17 mouse cellular contexts compared by ENCODE assay signal in genomic region chr2:166086457-166087233, GRCm38 (mm10).
A peak's percentile ranks its signal among the peaks of the same experiment; 100 is the strongest.
DNase-seq lines count a peak whose midpoint lies in the region; ATAC-seq and TF ChIP-seq lines count a peak whose summit lies in the region.
"Had no signal": no experiment of that assay in that cellular context is flagged by ENCODE, and none has a peak within 500 bp of the region (broad histone marks: within the 10 kb centered on the region; RNA-seq: fewer than 3 reads in every experiment).

No protein-coding gene starts in this region.

- no peak overlapping the region for H3K4me2 ChIP-seq in kidney, embryonic 16.5 days (replicated peaks; ENCODE audit: low read depth, low read length)
- H3K4me2 ChIP-seq in intestine, postnatal 0 days (replicated peaks; ENCODE audit: low read depth), result no peak overlapping the region
- H3K4me2 ChIP-seq: heart, embryonic 12.5 days; hindbrain, embryonic 15.5 days; midbrain, embryonic 15.5 days had no signal

- H3K9ac ChIP-seq in kidney, embryonic 16.5 days (replicated peaks; ENCODE audit: low read length), result no peak overlapping the region
- no peak overlapping the region for H3K9ac ChIP-seq in intestine, postnatal 0 days (ENCODE audit: low read depth, low read length)
- H3K9ac ChIP-seq: forebrain, postnatal 0 days; heart, embryonic 12.5 days; hindbrain, embryonic 15.5 days; midbrain, embryonic 15.5 days had no signal

- TF ChIP-seq POLR2A in kidney, adult 2 months (IDR thresholded peaks at IDR 0.05; ENCODE audit: low read depth, low read length), result no peak

- H3K36me3 ChIP-seq in kidney, adult 2 months (ENCODE audit: control insufficient read depth, insufficient read depth, low read length), result no peaks in the 10 kb centered on the region
- H3K36me3 ChIP-seq in kidney, embryonic 16.5 days (ENCODE audit: insufficient read depth, low read length), result peaks cover 6% of the 10 kb centered on the region; the same call in 1 of the 2 replicates
- H3K36me3 ChIP-seq in intestine, postnatal 0 days (ENCODE audit: control insufficient read depth, insufficient read depth), result peaks cover 64% of the 10 kb centered on the region
- H3K36me3 ChIP-seq: hindbrain, embryonic 15.5 days had no signal

- peak overlapping the region; percentile 4; the same call in 1 of the 2 replicates for H3K27ac ChIP-seq in kidney, adult 2 months (ENCODE audit: insufficient read depth, low read depth, low read length)
- H3K27ac ChIP-seq in kidney, embryonic 16.5 days (ENCODE audit: low read length), result no peak overlapping the region
- peak overlapping the region; percentile 56 for H3K27ac ChIP-seq in brown adipose tissue, adult 24 weeks (replicated peaks; ENCODE audit: low read depth, low read length)
- no peak overlapping the region for H3K27ac ChIP-seq in intestine, postnatal 0 days (ENCODE audit: low read depth, low read length)
- H3K27ac ChIP-seq: hindbrain, embryonic 15.5 days; kidney, postnatal 0 days; midbrain, embryonic 15.5 days had no signal

- peaks cover 7% of the 10 kb centered on the region for H3K4me1 ChIP-seq in kidney, adult 2 months (ENCODE audit: control insufficient read depth, insufficient read depth, low read length)
- H3K4me1 ChIP-seq in kidney, embryonic 16.5 days (ENCODE audit: insufficient read depth, low read length), result peaks cover 24% of the 10 kb centered on the region
- peaks cover 10% of the 10 kb centered on the region for H3K4me1 ChIP-seq in brown adipose tissue, adult 24 weeks (ENCODE audit: control insufficient read depth, insufficient read depth, insufficient read length, low read length)
- no peaks in the 10 kb centered on the region for H3K4me1 ChIP-seq in intestine, postnatal 0 days (replicated peaks; ENCODE audit: control insufficient read depth, insufficient read depth, low read length)

- 66% methylated on average over 29 of the region's 29 CpGs for WGBS in kidney, adult 2 months
- 79% methylated on average over 29 of the region's 29 CpGs for WGBS in kidney, embryonic 16.5 days
- WGBS in intestine, postnatal 0 days, result 87% methylated on average over 29 of the region's 29 CpGs

- TF ChIP-seq CTCF in kidney, adult 2 months (conservative IDR thresholded peaks at IDR 0.05; ENCODE audit: insufficient read depth, insufficient read length, low read depth, low read length), result no peak
- no peak for TF ChIP-seq CTCF in intestine, postnatal 0 days (IDR thresholded peaks at IDR 0.05; ENCODE audit: low read depth)

- H3K4me3 ChIP-seq in kidney, adult 2 months (ENCODE audit: insufficient read depth, low read depth, low read length), result no peak overlapping the region
- no peak overlapping the region for H3K4me3 ChIP-seq in kidney, embryonic 16.5 days (ENCODE audit: low read length)
- H3K4me3 ChIP-seq in brown adipose tissue, adult 24 weeks (ENCODE audit: insufficient read depth, low read depth, low read length), result no peak overlapping the region
- no peak overlapping the region for H3K4me3 ChIP-seq in intestine, postnatal 0 days (ENCODE audit: low read depth, low read length)
- H3K4me3 ChIP-seq: heart, embryonic 12.5 days; hindbrain, embryonic 15.5 days; midbrain, embryonic 15.5 days had no signal

- H3K9me3 ChIP-seq in kidney, embryonic 16.5 days (ENCODE audit: low read length), result no peaks in the 10 kb centered on the region
- no peaks in the 10 kb centered on the region for H3K9me3 ChIP-seq in intestine, postnatal 0 days (ENCODE audit: control insufficient read depth)
- H3K9me3 ChIP-seq: heart, embryonic 12.5 days; hindbrain, embryonic 15.5 days; midbrain, embryonic 15.5 days had no signal

- no peak for ATAC-seq in kidney, embryonic 16.5 days (ENCODE audit: low FRiP score, low TSS enrichment)
- ATAC-seq in intestine, postnatal 0 days, result no peak
- ATAC-seq: forebrain, postnatal 0 days had no signal

- H3K27me3 ChIP-seq in kidney, adult 2 months (replicated peaks; ENCODE audit: control insufficient read depth, insufficient read depth, low read length), result no peaks in the 10 kb centered on the region
- no peaks in the 10 kb centered on the region for H3K27me3 ChIP-seq in kidney, embryonic 16.5 days (ENCODE audit: insufficient read depth, low read length)
- H3K27me3 ChIP-seq in intestine, postnatal 0 days (replicated peaks; ENCODE audit: control insufficient read depth, insufficient read depth, low read length), result no peaks in the 10 kb centered on the region
- H3K27me3 ChIP-seq: heart, embryonic 12.5 days; hindbrain, embryonic 15.5 days had no signal

- peak; percentile 46 to 80 for DNase-seq in adrenal gland, adult (ENCODE audit: inconsistent age in 2 of 2, low spot score in 1 of 2)
- DNase-seq in adrenal gland, postnatal 4 days (ENCODE audit: low spot score in 2 of 2), result no peak
- peak; percentile 68 for DNase-seq in kidney, adult 2 months
- peak; percentile 41 to 59 for DNase-seq in kidney, postnatal 4 days
- DNase-seq in cerebellum, adult 18-20 months, result no peak
- DNase-seq: cerebellum, adult 9-10 months; forebrain, postnatal 0 days; gastrocnemius, postnatal 14 days; layer of hippocampus, postnatal 36 days; thymus, postnatal 36 days had no signal

Comparison
In these comparisons a context has a peak if more than half of its experiments do, and no peak if none do; other contexts are left out.
1. DNase-seq: peak in adrenal gland, adult (2 of 2), kidney, adult 2 months (single experiment) and kidney, postnatal 4 days (2 of 2); none in adrenal gland, postnatal 4 days (0 of 2) and cerebellum, adult 18-20 months (0 of 2).
2. H3K27ac ChIP-seq: peak in kidney, adult 2 months (single experiment) and brown adipose tissue, adult 24 weeks (single experiment); none in kidney, embryonic 16.5 days (single experiment) and intestine, postnatal 0 days (single experiment).